Mouse (Mus musculus) CD4-positive helper T cell, adult 2 months (primary cell): ENCODE data around the gene Gm10772.
"Not testable (repeated sequence)": the region's sequence is repeated elsewhere in the genome, so short reads cannot be mapped to it uniquely, and the experiment has no call there.

Experiments
- DNase-seq: peaks from one replicate; pipeline ENCODE4 v3.0.0-alpha.2; 2012; ENCODE audit warnings: low read depth, missing footprints, low spot score

The Gm10772 gene

GRCm38 (mm10) chr13:66227473-66227872, at the start of gene Gm10772:
Gene Gm10772, minus strand, starts transcription at chr13:66227573.
- DNase-seq, result not testable (repeated sequence)

- DNase-seq, result not testable (repeated sequence)
Observed at GRCm38 (mm10) chr13:66263914-66264313, 36.5 kb upstream of the Gm10772 start.

- not testable (repeated sequence) for DNase-seq
Observed at GRCm38 (mm10) chr13:66263141-66263540, 35.8 kb upstream of the Gm10772 start.

- DNase-seq, result no peak
Observed at GRCm38 (mm10) chr13:66214349-66214748, 13.0 kb downstream of the Gm10772 start.

GRCm38 (mm10) chr13:66213811-66214210, 13.6 kb downstream of the Gm10772 start:
- not testable (repeated sequence) for DNase-seq

GRCm38 (mm10) chr13:66179172-66179571, 48.2 kb downstream of the Gm10772 start:
- not testable (repeated sequence) for DNase-seq
